Mouse (Mus musculus) liver, embryonic 14.5 days (tissue): ENCODE measurements around the gene Atg7.

Experiments
- CTCF ChIP-seq: IDR thresholded peaks from 2 replicates; pipeline ENCODE4 v1.5.1; 2016; ENCODE audit warnings: antibody characterized with exemption, low read depth, control low read depth
- EP300 ChIP-seq: IDR thresholded peaks from 2 replicates; pipeline ENCODE4 v1.6.1; 2016; ENCODE audit warnings: antibody characterized with exemption, low read depth

DNA sequence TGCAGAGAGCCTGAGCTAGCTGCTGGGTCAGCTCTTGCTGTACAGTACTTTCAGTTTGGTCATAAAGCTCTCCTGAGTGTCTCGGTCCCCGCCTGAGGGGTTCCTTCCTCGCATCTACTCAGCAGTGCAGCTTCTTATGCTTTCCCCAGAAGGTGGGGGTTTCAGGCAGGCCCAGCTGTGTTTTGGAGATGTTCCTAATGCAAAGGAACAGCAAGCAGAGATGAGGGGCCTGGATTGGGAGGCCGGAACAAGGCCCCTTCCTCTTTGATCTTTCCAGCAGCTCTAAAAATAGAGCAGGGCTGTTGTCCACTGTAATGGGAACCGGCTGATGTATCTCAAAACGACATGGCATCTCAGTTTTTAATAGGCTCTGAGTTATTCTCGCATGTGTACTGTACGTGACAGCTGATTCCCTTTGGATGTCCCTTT is 82.3 kb downstream of the Atg7 start:
- no peak for TF ChIP-seq CTCF
- no peak for TF ChIP-seq EP300
